Mouse (Mus musculus) spleen, adult 2 months (tissue): Measurements from ENCODE around the gene Ap3b1.

Source experiments
- CTCF ChIP-seq: fragments of 200-500 bp; IDR thresholded peaks from 2 replicates; pipeline ENCODE4 v1.5.1; 2011; ENCODE audit warnings: mild to moderate bottlenecking, inconsistent platforms; ENCODE audit not compliant: insufficient read depth, insufficient read length, insufficient replicate concordance; ENCODE audit errors: extremely low read depth
- POLR2A ChIP-seq: fragments of 200-500 bp; IDR thresholded peaks from 2 replicates; pipeline ENCODE4 v1.6.1; 2011; ENCODE audit warnings: low read depth, low read length, inconsistent platforms

- TF ChIP-seq CTCF = no peak
- TF ChIP-seq POLR2A = no peak
Measured at GRCm38 (mm10) chr13:94539851-94540646, 181.3 kb downstream of the Ap3b1 start.
